Mouse (Mus musculus) liver, adult (tissue): ENCODE data around the gene Nipal4.

Experiments used
- GATA4 ChIP-seq: IDR thresholded peaks from 2 replicates; pipeline ENCODE4 v1.6.1; 2014; ENCODE audit warnings: mild to moderate bottlenecking, low read length; ENCODE audit not compliant: insufficient replicate concordance

Gene Nipal4

DNA sequence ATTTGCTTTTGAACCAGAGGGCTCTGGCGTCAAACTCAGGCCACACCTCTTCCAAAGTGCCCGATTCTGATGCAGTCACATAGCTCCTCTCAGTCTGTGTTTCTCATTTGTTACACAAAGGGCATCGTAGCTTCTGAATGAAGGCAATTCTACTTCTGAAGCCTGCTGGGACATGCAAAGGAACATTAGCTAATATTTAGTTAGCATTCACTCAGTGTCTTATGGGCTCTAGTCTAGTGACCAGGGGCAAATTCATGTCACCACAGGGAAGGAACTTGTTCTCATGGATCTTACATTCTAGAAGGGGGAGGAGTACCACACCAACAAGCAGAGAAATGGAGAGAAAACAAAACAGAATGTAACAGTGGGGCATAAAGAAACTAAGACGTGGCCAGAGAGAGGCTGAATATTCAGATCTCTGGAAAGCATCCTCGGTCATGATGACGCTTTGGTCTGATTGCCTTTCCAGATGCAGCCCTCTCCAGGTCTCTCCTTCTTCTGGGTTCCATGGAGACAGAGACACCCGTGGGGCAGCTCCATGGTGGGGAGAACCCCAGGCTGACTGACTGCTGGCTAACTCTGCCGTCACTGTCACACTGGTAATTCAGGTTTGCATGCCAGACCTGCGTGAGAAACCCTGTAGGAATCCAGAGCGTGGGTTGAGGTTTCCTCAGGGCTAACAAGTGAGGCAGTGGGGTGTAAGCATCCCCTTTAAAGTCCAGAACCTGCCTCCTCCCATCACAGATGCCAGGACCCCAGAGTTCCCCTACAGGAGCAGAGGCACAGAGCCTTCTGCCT lies 11.1 kb upstream of the Nipal4 start:
- no peak for TF ChIP-seq GATA4

DNA sequence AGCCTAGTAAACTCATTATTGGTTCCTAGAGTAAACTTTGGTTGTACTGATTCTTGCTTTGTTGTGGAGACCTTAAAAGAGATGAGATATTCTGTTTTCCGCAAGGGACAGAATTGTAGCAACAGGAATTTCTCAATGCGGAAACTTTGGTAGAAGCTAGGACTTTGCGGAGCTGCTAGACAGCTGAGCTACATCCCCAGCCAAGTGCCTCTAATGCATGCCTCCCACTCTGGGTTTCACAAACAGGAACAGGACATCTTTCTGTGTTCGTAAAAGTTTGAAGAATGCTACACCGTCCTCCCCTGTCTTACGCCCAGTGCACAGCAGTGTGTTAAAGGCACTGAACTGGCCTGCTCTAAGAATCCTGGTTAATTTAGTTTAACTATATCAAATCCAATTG lies 9.8 kb upstream of the Nipal4 start:
- TF ChIP-seq GATA4 = no peak

DNA sequence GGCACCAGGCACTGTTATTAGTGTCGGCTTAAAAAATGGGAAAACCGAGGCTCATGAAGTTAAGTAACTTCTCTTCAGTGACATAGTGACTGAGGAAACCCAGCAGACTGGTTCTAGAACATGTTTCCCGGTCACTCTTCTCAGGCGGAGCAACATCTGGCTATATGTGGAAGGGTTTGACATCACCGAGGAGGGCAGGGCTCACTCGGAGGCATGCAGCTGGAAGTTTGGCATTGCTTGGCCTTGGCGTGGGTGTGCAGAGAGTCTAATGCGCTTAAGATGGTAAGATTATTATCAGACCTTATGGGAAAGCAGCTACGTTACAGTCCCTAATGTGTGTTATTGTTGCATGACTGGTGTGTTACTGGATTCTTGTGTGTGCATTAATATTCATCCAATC lies 5.8 kb upstream of the Nipal4 start:
- no peak for TF ChIP-seq GATA4

DNA sequence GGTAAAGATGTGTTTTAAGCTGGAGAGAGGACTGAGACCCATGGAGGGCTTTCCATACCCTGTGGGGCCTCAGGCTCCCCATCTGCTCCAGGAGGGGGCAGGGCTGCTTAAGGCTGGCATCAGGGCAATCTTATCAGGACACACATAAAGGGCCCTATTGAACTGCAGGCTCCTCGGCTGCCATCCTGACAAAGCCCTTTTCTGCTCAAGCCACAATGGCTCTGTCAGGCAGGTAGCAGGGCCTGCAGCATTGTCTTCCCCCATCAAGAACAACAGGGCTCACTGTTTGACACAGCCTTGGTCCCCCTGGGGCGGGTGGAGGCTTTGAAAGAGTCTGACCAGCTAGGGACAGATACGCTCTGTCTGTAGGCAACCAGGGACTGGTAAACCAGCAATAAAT lies 3.6 kb upstream of the Nipal4 start:
- no peak for TF ChIP-seq GATA4

DNA sequence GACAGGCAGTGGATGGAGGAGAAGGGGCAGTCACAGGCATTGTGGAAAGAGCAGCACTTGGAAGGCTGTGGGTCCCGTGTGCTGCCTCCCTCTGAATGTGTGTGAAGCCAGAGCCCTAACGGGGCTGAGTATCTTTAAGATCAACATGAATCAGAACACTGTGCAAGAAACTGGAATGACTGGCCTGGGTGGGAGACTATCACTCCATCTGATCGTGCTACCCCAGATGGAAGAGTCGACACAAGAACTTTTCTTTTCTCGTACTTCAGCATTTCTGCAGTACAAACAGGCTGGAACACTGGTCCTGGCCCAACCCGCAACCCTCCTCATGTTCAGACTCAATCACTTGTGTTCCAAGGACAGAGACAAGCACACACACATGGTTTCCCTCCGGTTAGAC lies 2.2 kb upstream of the Nipal4 start:
- no peak for TF ChIP-seq GATA4

DNA sequence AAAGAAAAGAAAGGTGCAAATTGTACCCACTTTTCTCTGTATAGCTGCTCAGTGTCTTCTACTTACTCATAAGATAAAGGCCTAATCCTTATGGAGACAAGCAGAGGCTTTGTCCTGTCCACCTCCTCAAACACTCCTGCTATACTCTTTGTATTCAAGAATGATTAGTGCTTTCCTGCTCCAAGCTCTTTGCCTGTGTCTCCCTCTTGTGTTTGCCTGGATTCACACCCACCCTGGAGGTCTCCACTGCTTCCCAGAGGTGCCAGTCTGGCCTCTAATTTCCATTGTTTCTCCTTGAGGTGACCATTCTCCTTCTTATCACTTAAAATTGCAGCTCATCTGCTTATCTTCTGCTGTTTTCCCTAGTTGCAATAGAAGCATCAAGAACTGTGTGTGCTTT lies 8.8 kb downstream of the Nipal4 start:
- TF ChIP-seq GATA4 = no peak

DNA sequence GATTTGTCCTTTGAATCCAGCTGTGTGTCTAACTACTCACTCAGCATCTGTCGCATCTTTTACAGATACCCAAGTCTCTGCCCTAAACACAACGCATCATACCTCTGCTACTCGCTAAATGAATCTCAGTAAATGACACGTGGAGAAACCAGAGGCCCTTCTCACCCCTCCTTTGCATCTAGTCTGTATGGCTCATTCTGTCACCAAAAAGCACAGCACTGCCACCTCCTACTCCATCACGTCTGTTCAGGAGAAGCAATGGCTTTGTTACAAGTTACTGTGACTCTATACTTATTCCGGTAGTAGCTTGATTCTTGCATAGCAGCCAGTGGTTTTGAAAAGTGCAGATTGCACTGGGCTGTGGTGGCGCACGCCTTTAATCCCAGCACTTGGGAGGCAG lies 9.4 kb downstream of the Nipal4 start:
- TF ChIP-seq GATA4 = no peak

DNA sequence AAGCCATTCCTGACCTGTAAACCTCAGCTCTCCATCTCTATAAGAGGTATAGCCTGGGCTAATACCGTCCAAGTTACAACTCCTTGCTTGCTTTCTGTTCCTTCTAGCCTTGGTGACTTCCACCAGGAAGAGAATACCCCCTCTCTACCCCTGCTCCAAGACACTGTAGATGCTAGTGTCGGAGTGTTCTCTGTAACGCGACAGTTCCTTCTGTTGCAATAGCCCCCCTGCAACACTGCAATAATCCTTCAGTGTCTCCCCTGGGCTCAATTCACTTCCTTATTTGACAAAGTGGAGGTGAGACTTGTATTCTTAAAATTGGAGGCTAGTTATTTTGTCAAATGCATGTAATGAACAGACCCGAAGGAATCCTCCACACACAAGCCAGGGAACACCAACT lies 19.7 kb downstream of the Nipal4 start:
- no peak for TF ChIP-seq GATA4

DNA sequence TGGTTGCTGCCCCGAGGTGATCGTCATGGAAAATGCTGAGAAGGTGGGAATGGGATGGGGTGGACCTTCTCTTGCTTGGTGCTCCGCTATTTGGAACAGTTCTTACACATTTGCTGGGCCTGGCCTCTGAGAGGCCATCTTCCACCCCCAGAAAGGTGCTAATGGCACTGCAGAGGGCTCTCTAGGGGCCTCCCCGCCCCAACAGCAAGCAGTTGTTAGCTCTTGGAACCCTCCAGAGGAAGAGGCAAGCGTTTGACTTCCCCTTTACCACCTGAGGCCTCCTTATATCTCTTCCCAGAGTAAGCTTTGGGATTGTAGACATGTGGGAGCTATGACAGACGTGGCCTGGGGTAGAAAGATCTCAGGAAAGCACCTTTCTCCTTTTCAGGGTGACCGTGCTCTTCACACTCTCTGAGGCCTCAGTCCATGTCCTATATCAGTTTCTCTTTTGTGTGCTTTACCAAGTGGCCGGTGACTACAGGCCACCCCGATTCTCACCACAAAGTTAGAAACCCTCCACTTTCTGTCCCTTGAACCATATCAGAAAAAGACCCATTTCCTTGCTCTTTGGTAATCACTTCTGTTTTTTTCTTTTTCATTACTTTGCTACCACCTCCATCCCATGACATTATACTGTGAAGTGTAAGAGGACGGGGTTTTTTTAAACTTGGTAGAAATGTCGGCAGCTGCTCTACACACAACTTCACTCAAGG lies 21.0 kb downstream of the Nipal4 start:
- no peak for TF ChIP-seq GATA4

DNA sequence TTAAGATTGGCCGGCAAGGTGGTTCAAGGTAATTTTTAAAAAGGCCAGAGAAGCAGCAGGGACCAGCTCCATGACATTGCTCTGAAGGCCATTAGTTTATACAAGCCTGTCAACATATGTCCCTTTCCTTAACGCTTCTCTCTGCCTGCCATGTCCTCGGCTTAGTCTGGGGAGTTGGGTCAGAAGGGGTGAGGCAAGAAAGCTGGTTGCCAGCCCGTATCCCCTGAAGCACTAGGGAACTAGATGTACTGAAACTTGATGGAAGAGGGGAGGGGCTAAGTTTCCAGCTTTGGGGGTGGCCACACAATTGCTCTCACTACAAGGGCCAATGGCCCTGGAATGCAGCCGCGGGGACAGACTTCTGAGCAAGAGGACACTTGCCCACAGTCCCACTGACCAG lies 23.0 kb downstream of the Nipal4 start:
- no peak for TF ChIP-seq GATA4

DNA sequence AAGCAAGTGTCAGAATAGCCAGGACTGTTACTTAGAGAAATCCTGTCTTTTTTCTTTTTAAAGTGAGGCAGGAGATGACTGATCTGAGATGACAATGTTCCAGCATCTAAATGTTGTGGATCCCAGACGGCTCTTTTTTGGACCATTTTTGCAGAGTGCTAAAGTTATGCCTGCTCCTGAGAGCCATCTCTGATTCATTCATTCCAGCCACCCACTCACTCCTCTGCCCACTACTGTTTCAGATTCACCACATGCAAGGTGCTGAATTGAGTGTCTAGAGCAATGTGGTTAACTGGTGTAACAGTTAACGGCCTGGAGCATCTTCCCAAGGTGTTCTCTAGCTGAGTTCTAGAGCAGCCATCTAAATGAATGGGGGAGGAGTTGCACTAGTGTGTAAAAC lies 31.4 kb downstream of the Nipal4 start:
- no peak for TF ChIP-seq GATA4

DNA sequence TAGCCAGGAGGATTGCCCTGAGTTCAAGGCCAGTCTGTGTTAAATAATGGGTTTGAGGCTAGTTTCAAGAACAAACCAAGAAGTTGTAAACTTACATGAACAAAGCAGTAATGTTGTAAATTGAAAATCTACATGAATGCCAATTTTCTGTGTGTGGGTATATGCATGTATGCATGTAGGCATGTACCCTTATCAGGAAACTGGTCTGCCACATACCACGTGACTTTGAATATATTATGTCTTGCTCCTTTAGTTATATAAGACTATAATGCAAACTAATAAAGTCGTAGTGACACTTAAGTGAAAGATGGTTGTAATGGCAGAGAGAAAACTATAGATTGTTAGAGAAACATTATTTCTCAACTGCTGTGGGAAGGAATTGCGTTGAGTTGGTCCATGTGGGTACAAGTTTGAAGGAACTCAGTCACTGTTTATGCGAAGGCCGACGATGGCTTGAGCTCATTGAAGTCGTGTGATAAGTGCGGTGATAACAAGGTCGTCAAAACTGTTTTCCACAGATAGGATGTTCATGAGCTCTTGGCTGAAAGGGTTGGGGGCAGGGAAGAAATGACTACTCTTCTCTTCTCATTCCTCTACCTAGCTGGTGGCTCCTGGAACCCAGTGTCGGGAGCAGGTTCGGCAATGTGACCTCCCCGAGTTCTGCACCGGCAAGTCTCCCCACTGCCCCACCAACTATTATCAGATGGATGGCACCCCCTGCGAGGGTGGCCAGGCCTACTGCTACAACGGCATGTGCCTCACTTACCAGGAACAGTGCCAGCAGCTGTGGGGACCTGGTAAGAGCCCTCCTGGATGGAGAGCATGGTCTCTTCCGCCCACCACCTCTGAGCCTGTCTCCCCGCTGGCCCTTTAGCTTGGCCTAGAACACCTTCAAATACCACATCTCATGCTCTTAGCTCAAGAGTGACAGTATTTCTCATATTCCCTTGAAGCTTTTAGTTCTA lies 35.0 kb downstream of the Nipal4 start:
- TF ChIP-seq GATA4 = no peak

DNA sequence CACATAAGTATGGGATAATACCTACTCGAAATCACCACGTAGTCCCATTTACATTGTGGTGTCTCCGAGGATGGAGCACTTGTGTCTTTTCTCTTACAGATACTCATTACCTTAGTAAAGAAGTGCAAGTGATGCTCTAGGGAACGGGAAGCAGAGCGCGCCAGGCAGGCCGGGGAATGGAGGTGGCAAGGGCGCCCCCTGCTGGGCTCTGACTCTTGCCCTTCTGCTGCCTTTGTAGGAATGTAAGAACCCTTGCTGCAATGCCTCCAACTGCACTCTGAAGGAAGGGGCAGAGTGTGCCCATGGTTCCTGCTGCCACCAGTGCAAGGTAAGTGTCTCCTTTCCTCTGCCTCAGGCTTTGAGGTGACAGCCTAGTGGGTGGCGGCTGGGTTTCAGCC lies 37.8 kb downstream of the Nipal4 start:
- no peak for TF ChIP-seq GATA4

DNA sequence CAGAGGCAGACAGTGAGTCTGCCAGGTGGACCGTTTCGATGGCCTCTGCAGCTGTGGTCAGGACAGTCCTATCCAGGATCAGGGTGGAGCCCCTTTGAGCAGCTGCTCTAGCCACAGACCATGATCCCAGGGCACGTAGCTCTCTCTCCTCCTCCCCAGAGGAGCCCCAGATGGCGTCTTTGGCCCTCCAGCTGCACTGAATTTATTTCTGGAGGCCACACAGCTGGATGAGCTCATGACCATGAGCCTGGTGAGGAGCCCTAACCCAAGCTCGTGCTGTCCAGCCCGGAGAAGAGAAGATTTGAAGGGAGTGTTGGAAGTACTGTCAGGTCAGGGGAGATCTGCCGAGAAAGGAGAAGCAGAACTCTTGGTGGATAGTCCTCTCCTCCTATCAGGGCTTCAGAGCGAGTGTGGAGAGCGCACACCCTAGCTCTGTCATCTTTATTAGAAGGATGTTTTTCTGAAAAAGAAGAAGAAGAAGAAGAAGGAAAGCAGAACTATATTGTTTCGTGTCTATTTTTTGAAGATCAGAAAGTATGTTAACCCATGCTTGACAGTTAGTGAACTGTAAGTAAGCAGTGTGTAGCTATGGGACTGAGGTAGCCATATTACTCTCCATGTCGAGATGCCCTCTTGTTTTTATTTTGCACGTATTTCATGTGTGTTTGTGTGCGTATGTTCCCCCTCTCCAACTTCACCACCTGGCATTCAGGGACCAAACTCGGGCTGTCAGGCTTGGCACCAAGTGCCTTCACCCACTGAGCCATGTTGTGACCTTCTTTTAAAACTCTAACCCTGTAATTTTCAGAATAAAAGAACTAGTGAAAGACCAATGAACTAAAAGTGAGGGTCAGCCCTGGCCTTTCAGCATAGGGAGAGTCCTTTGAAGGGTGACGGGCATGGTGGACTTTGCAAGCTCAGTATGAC lies 38.4 kb downstream of the Nipal4 start:
- no peak for TF ChIP-seq GATA4
